Mouse (Mus musculus) hindbrain, embryonic 16.5 days (tissue): Measurements from ENCODE around the gene Olfr1438-ps1. TPM values are rescaled to one million over a fixed set of nuclear protein-coding genes. Genes with fewer than 3 reads are reported as not detected.
"Not testable (repeated sequence)": the region's sequence is repeated elsewhere in the genome, so short reads cannot be mapped to it uniquely, and the experiment has no call there.

Experiments
- ATAC-seq: fragments of 200-750 bp; cut with Nextera tagmentation; 2 replicates; pipeline ENCODE4 v1.8.0; 2017; ENCODE audit warnings: moderate TSS enrichment, moderate library complexity
- H3K27ac ChIP-seq: fragments of 300-500 bp; sonication (generic); 2 replicates; pipeline ENCODE4 v1.5.1; 2014; ENCODE audit warnings: low read depth, mild to moderate bottlenecking, control low read depth, low read length, moderate library complexity
- H3K27me3 ChIP-seq: fragments of 300-500 bp; sonication (generic); replicated peaks from 2 replicates; pipeline ENCODE4 v1.6.1; 2014; ENCODE audit warnings: low read length; ENCODE audit not compliant: control insufficient read depth, insufficient read depth
- H3K36me3 ChIP-seq: fragments of 300-500 bp; sonication (generic); 2 replicates; pipeline ENCODE4 v1.6.1; 2014; ENCODE audit warnings: mild to moderate bottlenecking, low read length, moderate library complexity, mixed read lengths; ENCODE audit not compliant: control insufficient read depth, insufficient read depth
- H3K4me1 ChIP-seq: fragments of 300-500 bp; sonication (generic); 2 replicates; pipeline ENCODE4 v1.6.1; 2014; ENCODE audit warnings: low read depth, low read length; ENCODE audit not compliant: control insufficient read depth, insufficient read depth
- H3K4me2 ChIP-seq: fragments of 300-500 bp; sonication (generic); 2 replicates; pipeline ENCODE4 v1.6.1; 2014; ENCODE audit warnings: mild to moderate bottlenecking, low read length, control low read depth, moderate library complexity
- H3K4me3 ChIP-seq: fragments of 300-500 bp; sonication (generic); 2 replicates; pipeline ENCODE4 v1.5.1; 2014; ENCODE audit warnings: mild to moderate bottlenecking, low read length, control low read depth, moderate library complexity
- H3K9ac ChIP-seq: fragments of 300-500 bp; sonication (generic); 2 replicates; pipeline ENCODE4 v1.6.1; 2014; ENCODE audit warnings: low read depth, mild to moderate bottlenecking, control low read depth, low read length, moderate library complexity
- H3K9me3 ChIP-seq: fragments of 300-500 bp; sonication (generic); 2 replicates; pipeline ENCODE4 v1.6.1; 2014; ENCODE audit warnings: mild to moderate bottlenecking, low read length, moderate library complexity; ENCODE audit not compliant: control insufficient read depth
- WGBS: fragments of 180-500 bp; shearing (Covaris S2); extraction: QIAGEN DNeasy Blood & Tissue Kit; methylation state at CpG from one replicate; pipeline ENCODE4 v1.1.7; 2014; 5-methylcytosine and 5-hydroxymethylcytosine counted together
- polyA plus RNA-seq: library from polyadenylated mRNA; unstranded; fragments of >200 nt; fragmentation: Nextera tagmentation; extraction: Ambion mirVana; gene quantifications from 2 replicates; pipeline ENCODE4 v1.2.1, GENCODE M21; 2015

Olfr1438-ps1 gene
- polyA plus RNA-seq: not detected in 2 replicates

GRCm38 (mm10) chr19:12335810-12336209 lies at the start of gene Olfr1438-ps1:
Gene Olfr1438-ps1 (minus strand): TSS chr19:12335910.
- H3K4me2 ChIP-seq: no peak within 1 kb of the TSS
- 80% methylated on average over 3 of the region's 3 CpGs for whole genome bisulfite sequencing

GRCm38 (mm10) chr19:12374465-12375025 lies 38.8 kb upstream of the Olfr1438-ps1 start:
- Histone ChIP-seq H3K9ac (no peak overlapping the region), H3K4me3 (no peak overlapping the region), H3K9me3 (no peaks in the 10 kb centered on the region), H3K36me3 (no peaks in the 10 kb centered on the region), H3K4me2 (no peak overlapping the region), H3K27ac (no peak overlapping the region), H3K27me3 (no peaks in the 10 kb centered on the region), H3K4me1 (no peaks in the 10 kb centered on the region)
- ATAC-seq: no peak
- WGBS: 58% methylated on average over 2 of the region's 2 CpGs

More at GRCm38 (mm10) chr19:12335810-12336209, at the start of gene Olfr1438-ps1:
- Histone ChIP-seq H3K36me3 (no peaks in the 10 kb centered on the region), H3K9me3 (no peaks in the 10 kb centered on the region), H3K4me1 (no peaks in the 10 kb centered on the region), H3K9ac (no peak within 1 kb of the TSS), H3K27ac (no peak within 1 kb of the TSS), H3K4me3 (no peak within 1 kb of the TSS), H3K27me3 (no peaks in the 10 kb centered on the region)
- no peak for ATAC-seq

DNA sequence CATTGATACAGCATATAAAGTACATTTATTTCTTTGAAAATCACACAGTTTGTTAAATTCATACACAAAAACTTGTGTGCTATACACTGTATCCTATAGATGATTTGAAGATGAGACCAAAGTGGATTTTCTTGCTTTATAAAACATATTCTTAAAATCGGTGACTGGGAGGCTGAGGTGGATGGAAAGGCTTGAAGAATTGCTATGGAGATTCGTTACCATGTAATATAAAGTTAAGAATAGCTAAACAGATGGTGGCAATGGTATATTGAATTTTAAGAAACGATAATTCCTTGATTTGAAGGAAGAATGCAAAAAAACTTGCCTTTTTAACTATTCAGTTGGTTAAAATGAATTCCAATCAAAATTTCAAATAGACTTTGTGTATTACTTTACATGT lies 37.3 kb upstream of the Olfr1438-ps1 start:
- ATAC-seq: no peak
- Histone ChIP-seq H3K9me3 (no peaks in the 10 kb centered on the region), H3K4me3 (no peak overlapping the region), H3K36me3 (no peaks in the 10 kb centered on the region), H3K4me1 (no peaks in the 10 kb centered on the region), H3K27ac (no peak overlapping the region), H3K9ac (no peak overlapping the region), H3K4me2 (no peak overlapping the region), H3K27me3 (no peaks in the 10 kb centered on the region)
- 85% methylated on average over 3 of the region's 3 CpGs for WGBS

GRCm38 (mm10) chr19:12325001-12325400 lies 10.7 kb downstream of the Olfr1438-ps1 start, which contains the start of gene Olfr1437:
Gene Olfr1437 (minus strand): TSS chr19:12325101.
- WGBS: 87% methylated on average over 2 of the region's 2 CpGs
- H3K4me1 ChIP-seq: no peaks in the 10 kb centered on the region
- no peak within 1 kb of the TSS for H3K27ac ChIP-seq
- no peaks in the 10 kb centered on the region for H3K9me3 ChIP-seq
- H3K4me3 ChIP-seq: no peak within 1 kb of the TSS
- no peak within 1 kb of the TSS for H3K4me2 ChIP-seq
- no peaks in the 10 kb centered on the region for H3K36me3 ChIP-seq
- H3K27me3 ChIP-seq: no peaks in the 10 kb centered on the region
- ATAC-seq: no peak
- no peak within 1 kb of the TSS for H3K9ac ChIP-seq

GRCm38 (mm10) chr19:12299030-12299429 lies 36.7 kb downstream of the Olfr1438-ps1 start, which contains the start of gene Olfr1436:
Gene Olfr1436 (minus strand): TSS chr19:12299130.
- not testable (repeated sequence) for H3K4me2 ChIP-seq, H3K27ac ChIP-seq, H3K4me3 ChIP-seq, H3K9me3 ChIP-seq, ATAC-seq, H3K27me3 ChIP-seq, H3K9ac ChIP-seq, H3K4me1 ChIP-seq, H3K36me3 ChIP-seq
- WGBS: 79% methylated on average over 1 of the region's 1 CpGs

DNA sequence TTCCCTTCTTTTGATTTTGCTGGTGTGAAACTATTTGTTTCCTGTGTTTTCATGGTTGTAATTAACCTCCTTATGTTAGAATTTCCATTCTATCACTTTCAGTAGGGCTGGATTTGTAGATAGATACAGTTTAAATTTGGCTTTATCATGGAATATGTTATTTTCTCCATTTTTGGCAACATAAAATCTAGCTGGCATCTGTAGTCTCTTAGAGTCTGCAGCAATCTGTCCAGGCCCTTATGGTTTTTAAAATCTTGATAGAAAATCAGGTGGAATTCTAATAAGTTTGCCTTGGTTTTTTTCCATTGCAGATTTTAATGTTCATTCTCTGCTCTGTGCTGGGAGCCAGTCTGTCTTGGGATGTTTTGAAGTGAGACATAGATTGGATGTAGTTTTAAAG lies 42.7 kb downstream of the Olfr1438-ps1 start:
- Histone ChIP-seq H3K9me3 (no peaks in the 10 kb centered on the region), H3K27ac (no peak overlapping the region), H3K4me1 (no peaks in the 10 kb centered on the region), H3K36me3 (no peaks in the 10 kb centered on the region), H3K4me2 (no peak overlapping the region), H3K27me3 (no peaks in the 10 kb centered on the region), H3K4me3 (no peak overlapping the region), H3K9ac (no peak overlapping the region)
- ATAC-seq: no peak

- 75% methylated on average over 2 of the region's 2 CpGs for WGBS
- ATAC-seq: no peak
- no peak within 1 kb of the TSS for H3K9ac ChIP-seq
These were observed 56.2 kb downstream of the Olfr1438-ps1 start, which contains the start of gene Olfr1434 for GRCm38 (mm10) chr19:12279554-12279953. Gene Olfr1434 (plus strand): TSS chr19:12279854.

More at GRCm38 (mm10) chr19:12279554-12279953, 56.2 kb downstream of the Olfr1438-ps1 start, which contains the start of gene Olfr1434:
- no peaks in the 10 kb centered on the region for H3K4me1 ChIP-seq
- H3K27ac ChIP-seq: no peak within 1 kb of the TSS
- H3K4me2 ChIP-seq: no peak within 1 kb of the TSS
- no peak within 1 kb of the TSS for H3K4me3 ChIP-seq
- no peaks in the 10 kb centered on the region for H3K36me3 ChIP-seq
- H3K27me3 ChIP-seq: no peaks in the 10 kb centered on the region
- H3K9me3 ChIP-seq: no peaks in the 10 kb centered on the region

Other genes starting within 250 kb of the Olfr1438-ps1 start
- gene Olfr1426, start 243.9 kb downstream of the Olfr1438-ps1 start, polyA plus RNA-seq: not detected in 2 replicates
- gene Olfr1427, start 232.6 kb downstream of the Olfr1438-ps1 start, polyA plus RNA-seq: not detected in 2 replicates
- gene Olfr1428, start 220.0 kb downstream of the Olfr1438-ps1 start, polyA plus RNA-seq: not detected in 2 replicates
- not detected in 2 replicates for gene Olfr76, start 212.7 kb downstream of the Olfr1438-ps1 start, polyA plus RNA-seq
- gene Olfr1555-ps1, start 165.8 kb downstream of the Olfr1438-ps1 start, polyA plus RNA-seq: not detected in 2 replicates
- not detected in 2 replicates for gene Olfr1431, start 135.3 kb downstream of the Olfr1438-ps1 start, polyA plus RNA-seq
- not detected in 2 replicates for gene Olfr1432, start 103.3 kb downstream of the Olfr1438-ps1 start, polyA plus RNA-seq
- not detected in 2 replicates for gene Olfr262, start 94.3 kb downstream of the Olfr1438-ps1 start, polyA plus RNA-seq
- gene Olfr235, start 74.9 kb downstream of the Olfr1438-ps1 start, polyA plus RNA-seq: not detected in 2 replicates
- gene Olfr1434, start 56.1 kb downstream of the Olfr1438-ps1 start, polyA plus RNA-seq: not detected in 2 replicates
- gene Olfr1436, start 36.8 kb downstream of the Olfr1438-ps1 start, polyA plus RNA-seq: not detected in 2 replicates
- gene Olfr1437, start 10.8 kb downstream of the Olfr1438-ps1 start, polyA plus RNA-seq: not detected in 2 replicates
- gene Olfr1440, start 51.4 kb upstream of the Olfr1438-ps1 start, polyA plus RNA-seq: not detected in 2 replicates
- not detected in 2 replicates for gene Olfr1441, start 81.5 kb upstream of the Olfr1438-ps1 start, polyA plus RNA-seq
- not detected in 2 replicates for gene Pfpl, start 92.0 kb upstream of the Olfr1438-ps1 start, polyA plus RNA-seq
- gene Mpeg1, start 124.9 kb upstream of the Olfr1438-ps1 start, polyA plus RNA-seq: 0.66 and 0.77 TPM in 2 replicates
- 32.7 and 39.2 TPM in 2 replicates for gene Dtx4, start 165.5 kb upstream of the Olfr1438-ps1 start, polyA plus RNA-seq
- 6.2 and 6.9 TPM in 2 replicates for gene Fam111a, start 209.8 kb upstream of the Olfr1438-ps1 start, polyA plus RNA-seq